Comparison of ENCODE assay signal across 18 mouse cellular contexts in the genomic region with DNA sequence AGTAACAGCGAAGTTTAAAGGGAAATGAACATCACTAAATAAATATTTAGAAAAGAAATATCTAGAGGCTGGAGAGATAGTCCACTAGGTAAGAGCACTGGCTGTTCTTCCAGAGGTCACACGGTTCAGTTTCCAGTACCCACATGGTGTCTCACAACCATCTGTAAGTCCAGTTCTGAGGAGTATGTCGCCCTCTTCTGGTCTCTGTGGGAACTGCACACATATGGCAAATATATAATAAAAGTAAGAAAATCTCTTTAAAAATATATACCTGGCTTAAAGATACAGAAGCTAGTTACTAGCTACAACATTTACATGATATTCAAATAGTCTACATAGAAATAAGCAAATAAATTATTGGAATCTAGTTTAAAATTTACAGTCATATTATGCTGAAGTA.
DNase-seq lines count a peak whose midpoint lies in the region; ATAC-seq and TF ChIP-seq lines count a peak whose summit lies in the region.
"Had no signal": no experiment of that assay in that cellular context is flagged by ENCODE, and none has a peak within 500 bp of the region (broad histone marks: within the 10 kb centered on the region; RNA-seq: fewer than 3 reads in every experiment).

No protein-coding gene starts in this region.

- no peak overlapping the region for H3K9ac ChIP-seq in stomach, postnatal 0 days (ENCODE audit: low read length)
- no peak overlapping the region for H3K9ac ChIP-seq in neural tube, embryonic 15.5 days (replicated peaks)
- H3K9ac ChIP-seq: embryonic facial prominence, embryonic 12.5 days; forebrain, embryonic 13.5 days; lung, embryonic 15.5 days; midbrain, embryonic 13.5 days; neural tube, embryonic 13.5 days; stomach, embryonic 15.5 days had no signal

- TF ChIP-seq CTCF in kidney, adult 2 months (conservative IDR thresholded peaks at IDR 0.05; ENCODE audit: insufficient read depth, insufficient read length, low read depth, low read length) = 0 out of 2 replicates have a peak, but pooled peaks have one; percentile 26
- peak; percentile 19; the same call in 1 of the 2 replicates for TF ChIP-seq CTCF in testis, adult 2 months (IDR thresholded peaks at IDR 0.05; ENCODE audit: control insufficient read depth, insufficient read depth, insufficient replicate concordance, low read depth, low read length)
- TF ChIP-seq CTCF in Patski (IDR thresholded peaks at IDR 0.05) = peak; percentile 78
- peak; percentile 57 for TF ChIP-seq CTCF in stomach, postnatal 0 days (IDR thresholded peaks at IDR 0.05; ENCODE audit: low read depth)

- in situ Hi-C loops in Patski (cut with MboI; ENCODE audit: low pct_unique_long_range_greater_than_20kb) = loop anchor here (10.0 kb wide), 1 partner anchor 236 kb away; no protein-coding TSS in a partner anchor

- TF ChIP-seq EP300 in stomach, postnatal 0 days (optimal IDR thresholded peaks at IDR 0.05) = no peak

- DNase-seq in kidney, adult 2 months = no peak
- DNase-seq in kidney, adult 11 months = no peak
- DNase-seq in testis, postnatal 14 days (ENCODE audit: low spot score) = no peak
- no peak for DNase-seq in Patski (ENCODE audit: low read depth, low spot score)
- DNase-seq in stomach, postnatal 0 days (ENCODE audit: low spot score) = no peak
- DNase-seq in kidney, postnatal 4 days = no peak
- DNase-seq: cerebellum, adult 9-11 months; gastrocnemius, postnatal 25 days; heart, postnatal 10 days; left cerebral cortex, postnatal 4 days had no signal

- H3K9me3 ChIP-seq in stomach, postnatal 0 days (ENCODE audit: control insufficient read depth, low read length) = no peaks in the 10 kb centered on the region
- no peaks in the 10 kb centered on the region for H3K9me3 ChIP-seq in neural tube, embryonic 15.5 days (replicated peaks)
- H3K9me3 ChIP-seq: embryonic facial prominence, embryonic 12.5 days; forebrain, embryonic 13.5 days; lung, embryonic 15.5 days; midbrain, embryonic 13.5 days; neural tube, embryonic 13.5 days; stomach, embryonic 15.5 days had no signal

- no peak for ATAC-seq in Patski
- no peak for ATAC-seq in stomach, postnatal 0 days (ENCODE audit: low FRiP score, low TSS enrichment)
- no peak for ATAC-seq in neural tube, embryonic 15.5 days (ENCODE audit: low FRiP score)
- ATAC-seq: forebrain, embryonic 13.5 days; midbrain, embryonic 13.5 days had no signal

- H3K4me1 ChIP-seq in kidney, adult 2 months (ENCODE audit: control insufficient read depth, insufficient read depth, low read length) = no peaks in the 10 kb centered on the region
- H3K4me1 ChIP-seq in testis, adult 2 months (ENCODE audit: control insufficient read depth, insufficient read depth, low read length) = no peaks in the 10 kb centered on the region
- H3K4me1 ChIP-seq in stomach, postnatal 0 days (replicated peaks; ENCODE audit: control insufficient read depth, insufficient read depth) = no peaks in the 10 kb centered on the region
- no peaks in the 10 kb centered on the region for H3K4me1 ChIP-seq in neural tube, embryonic 15.5 days
- H3K4me1 ChIP-seq: forebrain, embryonic 13.5 days; lung, embryonic 15.5 days; midbrain, embryonic 13.5 days; neural tube, embryonic 13.5 days; stomach, embryonic 15.5 days had no signal

- CTCF ChIA-PET in Patski (lab: Charles Lee) = interaction anchor here (0.7 to 1.7 kb wide), 5 partner anchors 39 to 237 kb away, joined by 3 to 10 read pairs (median 3); no protein-coding TSS in a partner anchor

- POLR2A ChIA-PET in Patski (lab: Charles Lee) = interaction anchor here (0.6 kb wide), 1 partner anchor 56 kb away, joined by 3 read pairs; no protein-coding TSS in a partner anchor

- no peak for TF ChIP-seq POLR2A in kidney, adult 2 months (IDR thresholded peaks at IDR 0.05; ENCODE audit: low read depth, low read length)
- no peak for TF ChIP-seq POLR2A in testis, adult 2 months (IDR thresholded peaks at IDR 0.05; ENCODE audit: control insufficient read depth, low read depth, low read length)

- no peaks in the 10 kb centered on the region for H3K36me3 ChIP-seq in kidney, adult 2 months (ENCODE audit: control insufficient read depth, insufficient read depth, low read length)
- H3K36me3 ChIP-seq in testis, adult 2 months (ENCODE audit: control insufficient read depth, insufficient read depth, low read length) = no peaks in the 10 kb centered on the region
- no peaks in the 10 kb centered on the region for H3K36me3 ChIP-seq in stomach, postnatal 0 days (ENCODE audit: control insufficient read depth, insufficient read depth, low read length)
- no peaks in the 10 kb centered on the region for H3K36me3 ChIP-seq in neural tube, embryonic 15.5 days
- H3K36me3 ChIP-seq: embryonic facial prominence, embryonic 12.5 days; lung, embryonic 15.5 days; midbrain, embryonic 13.5 days; neural tube, embryonic 13.5 days; stomach, embryonic 15.5 days had no signal

- H3K27ac ChIP-seq in kidney, adult 2 months (ENCODE audit: insufficient read depth, low read depth, low read length) = no peak overlapping the region
- H3K27ac ChIP-seq in testis, adult 2 months (ENCODE audit: control insufficient read depth, insufficient read depth, low read depth, low read length) = no peak overlapping the region
- H3K27ac ChIP-seq in stomach, postnatal 0 days (replicated peaks) = no peak overlapping the region
- H3K27ac ChIP-seq in neural tube, embryonic 15.5 days (replicated peaks) = no peak overlapping the region
- H3K27ac ChIP-seq: forebrain, embryonic 13.5 days; lung, embryonic 15.5 days; midbrain, embryonic 13.5 days; neural tube, embryonic 13.5 days; stomach, embryonic 15.5 days had no signal

- no peaks in the 10 kb centered on the region for H3K27me3 ChIP-seq in kidney, adult 2 months (replicated peaks; ENCODE audit: control insufficient read depth, insufficient read depth, low read length)
- no peaks in the 10 kb centered on the region for H3K27me3 ChIP-seq in testis, adult 2 months (ENCODE audit: control insufficient read depth, insufficient read depth, low read length)
- H3K27me3 ChIP-seq in Patski = no peaks in the 10 kb centered on the region
- H3K27me3 ChIP-seq in stomach, postnatal 0 days (ENCODE audit: control insufficient read depth, insufficient read depth, low read length) = no peaks in the 10 kb centered on the region
- H3K27me3 ChIP-seq in neural tube, embryonic 15.5 days (replicated peaks) = no peaks in the 10 kb centered on the region
- H3K27me3 ChIP-seq: embryonic facial prominence, embryonic 12.5 days; forebrain, embryonic 13.5 days; lung, embryonic 15.5 days; midbrain, embryonic 13.5 days; neural tube, embryonic 13.5 days; stomach, embryonic 15.5 days had no signal

- WGBS in kidney, adult 2 months = 73% methylated on average over 3 of the region's 3 CpGs
- WGBS in stomach, postnatal 0 days = 70% methylated on average over 3 of the region's 3 CpGs
- 60% methylated on average over 3 of the region's 3 CpGs for WGBS in neural tube, embryonic 15.5 days

- no peak overlapping the region for H3K4me3 ChIP-seq in kidney, adult 2 months (ENCODE audit: insufficient read depth, low read depth, low read length)
- no peak overlapping the region for H3K4me3 ChIP-seq in testis, adult 2 months (ENCODE audit: control insufficient read depth, low read depth, low read length)
- H3K4me3 ChIP-seq in stomach, postnatal 0 days (ENCODE audit: low read depth, low read length) = no peak overlapping the region
- H3K4me3 ChIP-seq in neural tube, embryonic 15.5 days (replicated peaks) = no peak overlapping the region
- H3K4me3 ChIP-seq: embryonic facial prominence, embryonic 12.5 days; forebrain, embryonic 13.5 days; lung, embryonic 15.5 days; midbrain, embryonic 13.5 days; neural tube, embryonic 13.5 days; stomach, embryonic 15.5 days had no signal

- H3K4me2 ChIP-seq in stomach, postnatal 0 days (replicated peaks; ENCODE audit: low read depth) = no peak overlapping the region
- H3K4me2 ChIP-seq in neural tube, embryonic 15.5 days = no peak overlapping the region
- H3K4me2 ChIP-seq: embryonic facial prominence, embryonic 12.5 days; forebrain, embryonic 13.5 days; lung, embryonic 15.5 days; midbrain, embryonic 13.5 days; neural tube, embryonic 13.5 days; stomach, embryonic 15.5 days had no signal

Comparison
In these comparisons a context has a peak if more than half of its experiments do, and no peak if none do; other contexts are left out.
1. CTCF ChIP-seq: peak in every context shown above with its lines; median percentile 78 in Patski; 57 in stomach, postnatal 0 days; 26 in kidney, adult 2 months; 19 in testis, adult 2 months.